Mouse (Mus musculus) midbrain, postnatal 0 days (tissue): ENCODE results near the gene Zfp791. TPM values are rescaled to one million over a fixed set of nuclear protein-coding genes. Genes with fewer than 3 reads are reported as not detected.

Experiments
- ATAC-seq: fragments of 200-750 bp; cut with Nextera tagmentation; 2 replicates; pipeline ENCODE4 v1.8.0; 2017; ENCODE audit warnings: moderate number of reproducible peaks, mild to moderate bottlenecking, moderate TSS enrichment, moderate library complexity; ENCODE audit not compliant: low FRiP score
- DNase-seq: peaks from one replicate; pipeline ENCODE4 v3.0.0-alpha.2; 2015; ENCODE audit warnings: low spot score
- H3K27ac ChIP-seq: fragments of 300-500 bp; sonication (generic); 2 replicates; pipeline ENCODE4 v1.5.1; 2014; ENCODE audit warnings: low read depth, mild to moderate bottlenecking, low read length, mixed read lengths
- H3K27me3 ChIP-seq: fragments of 300-500 bp; sonication (generic); 2 replicates; pipeline ENCODE4 v1.6.1; 2014; ENCODE audit warnings: low read length, control low read depth, mixed read lengths; ENCODE audit not compliant: insufficient read depth
- H3K36me3 ChIP-seq: fragments of 300-500 bp; sonication (generic); 2 replicates; pipeline ENCODE4 v1.6.1; 2014; ENCODE audit warnings: low read length, control low read depth, mixed read lengths; ENCODE audit not compliant: insufficient read depth
- H3K4me1 ChIP-seq: fragments of 300-500 bp; sonication (generic); 2 replicates; pipeline ENCODE4 v1.6.1; 2014; ENCODE audit warnings: mild to moderate bottlenecking, control low read depth, antibody characterized with exemption, low read length, mixed read lengths; ENCODE audit not compliant: insufficient read depth
- H3K4me2 ChIP-seq: fragments of 300-500 bp; sonication (generic); 2 replicates; pipeline ENCODE4 v1.6.1; 2014; ENCODE audit warnings: low read depth, mild to moderate bottlenecking, low read length, mixed read lengths; ENCODE audit not compliant: poor library complexity, severe bottlenecking
- H3K4me3 ChIP-seq: fragments of 300-500 bp; sonication (generic); 2 replicates; pipeline ENCODE4 v1.5.1; 2014; ENCODE audit warnings: low read depth, mild to moderate bottlenecking, low read length, moderate library complexity
- H3K9ac ChIP-seq: fragments of 300-500 bp; sonication (generic); replicated peaks from 2 replicates; pipeline ENCODE4 v1.6.1; 2014; ENCODE audit warnings: mild to moderate bottlenecking, low read length, moderate library complexity, mixed read lengths; ENCODE audit not compliant: poor library complexity, severe bottlenecking
- H3K9me3 ChIP-seq: fragments of 300-500 bp; sonication (generic); 2 replicates; pipeline ENCODE4 v1.6.1; 2016; ENCODE audit warnings: low read length, control low read depth
- CTCF ChIP-seq: IDR thresholded peaks from 2 replicates; pipeline ENCODE4 v1.5.1; 2016; ENCODE audit warnings: antibody characterized with exemption, mild to moderate bottlenecking
- WGBS: fragments of 180-500 bp; shearing (Covaris S2); extraction: QIAGEN DNeasy Blood & Tissue Kit; methylation state at CpG from one replicate; pipeline ENCODE4 v1.1.7; 2014; 5-methylcytosine and 5-hydroxymethylcytosine counted together
- polyA plus RNA-seq: library from polyadenylated mRNA; unstranded; fragments of >200 nt; fragmentation: Nextera tagmentation; extraction: Ambion mirVana; gene quantifications from 2 replicates; pipeline ENCODE4 v1.2.1, GENCODE M21; 2015
- total RNA-seq: library from RNA; depleted of rRNA; stranded (reverse); fragments of >200 nt; gene quantifications from 2 replicates; pipeline ENCODE4 v1.2.3, GENCODE M21; 2014

Gene Zfp791
- total and polyA plus RNA-seq, 2 experiments from 2014 or later = 2.7 to 4.9 TPM

DNA sequence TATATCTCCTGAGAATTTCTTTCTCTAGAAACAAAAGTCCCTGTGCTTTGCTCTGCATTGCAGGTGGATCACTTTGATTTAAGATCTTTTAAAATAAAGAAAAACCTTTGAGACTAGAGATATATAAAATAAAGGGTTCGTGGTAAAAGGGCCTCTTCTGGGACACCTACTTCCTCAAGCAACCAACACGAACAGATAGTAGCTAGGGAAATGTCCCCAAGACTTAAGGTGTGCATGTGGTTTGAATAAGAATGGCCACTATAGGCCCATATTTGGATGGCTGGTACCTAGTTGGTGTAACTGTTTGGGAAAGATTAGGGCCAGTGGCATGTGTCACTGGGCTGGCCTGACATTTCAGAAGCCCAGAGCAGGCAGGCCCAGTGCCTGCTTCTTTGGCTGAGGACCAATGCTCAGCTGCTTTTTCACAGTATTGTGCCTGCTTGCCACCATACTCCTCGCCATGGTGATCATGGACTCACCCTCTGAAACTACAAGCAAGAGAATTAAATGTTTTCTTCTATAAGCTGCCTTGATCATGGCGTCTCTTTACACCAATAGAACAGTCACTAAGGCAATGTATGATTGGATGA, 22.7 kb downstream of the Zfp791 start:
- H3K9me3 ChIP-seq = no peaks in the 10 kb centered on the region
- H3K4me3 ChIP-seq = no peak overlapping the region
- no peak for TF ChIP-seq CTCF
- H3K4me1 ChIP-seq = no peaks in the 10 kb centered on the region
- no peaks in the 10 kb centered on the region for H3K27me3 ChIP-seq
- no peak overlapping the region for H3K4me2 ChIP-seq
- H3K27ac ChIP-seq = no peak overlapping the region
- ATAC-seq = no peak
- WGBS = 84% methylated on average over 4 of the region's 4 CpGs
- H3K36me3 ChIP-seq = peaks cover 30% of the 10 kb centered on the region
- no peak for DNase-seq
- H3K9ac ChIP-seq = no peak overlapping the region

DNA sequence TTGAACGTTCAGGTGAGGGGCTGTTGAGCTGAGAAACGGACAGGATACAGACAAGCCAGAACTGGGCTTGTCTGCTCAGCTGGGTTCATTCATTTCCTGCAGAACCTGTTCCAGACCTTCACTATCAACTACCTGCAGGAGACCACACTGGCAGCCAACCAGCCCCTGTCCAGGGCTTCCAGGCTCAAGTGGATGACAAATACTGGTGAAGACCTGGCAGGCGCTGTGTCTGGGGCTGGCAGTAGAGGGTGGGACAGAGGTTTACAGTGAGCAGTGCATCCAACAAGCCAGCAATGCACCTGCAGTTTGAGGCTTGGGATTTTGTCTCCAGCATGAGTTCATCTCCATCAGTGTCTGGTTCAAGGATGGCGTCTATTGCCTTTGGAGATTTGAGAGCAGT, 26.0 kb downstream of the Zfp791 start:
- peaks cover 40% of the 10 kb centered on the region for H3K36me3 ChIP-seq
- H3K4me3 ChIP-seq = no peak overlapping the region
- H3K9ac ChIP-seq = no peak overlapping the region
- no peaks in the 10 kb centered on the region for H3K9me3 ChIP-seq
- TF ChIP-seq CTCF = no peak
- no peak overlapping the region for H3K4me2 ChIP-seq
- ATAC-seq = no peak
- DNase-seq = no peak
- no peaks in the 10 kb centered on the region for H3K4me1 ChIP-seq
- H3K27me3 ChIP-seq = no peaks in the 10 kb centered on the region
- WGBS = 94% methylated on average over 4 of the region's 4 CpGs
- H3K27ac ChIP-seq = no peak overlapping the region

DNA sequence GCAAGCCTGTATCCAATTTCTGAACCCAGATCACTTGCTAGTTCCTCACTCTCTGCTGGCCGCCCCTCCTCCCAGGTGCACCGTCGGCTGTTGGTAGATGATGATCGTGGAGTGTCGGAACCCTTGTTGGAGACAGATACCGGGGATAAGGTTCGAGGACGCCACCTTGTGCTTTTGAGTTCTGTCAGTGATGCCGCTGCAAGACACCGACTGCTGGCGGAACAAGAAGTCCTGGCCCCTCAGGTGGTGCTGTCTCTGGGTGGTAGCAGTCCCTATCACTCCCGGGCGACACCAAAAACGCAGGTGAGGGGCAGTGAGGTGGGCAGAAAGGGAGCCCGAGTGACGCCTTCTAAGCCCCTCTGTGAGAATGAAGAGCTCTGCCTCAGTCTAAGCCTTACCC, 26.7 kb downstream of the Zfp791 start:
- DNase-seq = no peak
- no peaks in the 10 kb centered on the region for H3K27me3 ChIP-seq
- no peaks in the 10 kb centered on the region for H3K4me1 ChIP-seq
- H3K4me3 ChIP-seq = no peak overlapping the region
- no peak overlapping the region for H3K9ac ChIP-seq
- H3K9me3 ChIP-seq = no peaks in the 10 kb centered on the region
- no peak overlapping the region for H3K4me2 ChIP-seq
- no peak overlapping the region for H3K27ac ChIP-seq
- no peak for TF ChIP-seq CTCF
- WGBS = 96% methylated on average over 16 of the region's 16 CpGs
- peaks cover 40% of the 10 kb centered on the region for H3K36me3 ChIP-seq
- ATAC-seq = no peak

GRCm38 (mm10) chr8:85095566-85095965, 27.3 kb downstream of the Zfp791 start:
- H3K4me3 ChIP-seq = no peak overlapping the region
- H3K36me3 ChIP-seq = peaks cover 40% of the 10 kb centered on the region
- no peak for TF ChIP-seq CTCF
- no peaks in the 10 kb centered on the region for H3K27me3 ChIP-seq
- no peak for ATAC-seq
- WGBS = 95% methylated on average over 7 of the region's 7 CpGs
- H3K4me1 ChIP-seq = no peaks in the 10 kb centered on the region
- H3K27ac ChIP-seq = no peak overlapping the region
- H3K9me3 ChIP-seq = no peaks in the 10 kb centered on the region
- H3K9ac ChIP-seq = no peak overlapping the region
- DNase-seq = no peak
- no peak overlapping the region for H3K4me2 ChIP-seq

DNA sequence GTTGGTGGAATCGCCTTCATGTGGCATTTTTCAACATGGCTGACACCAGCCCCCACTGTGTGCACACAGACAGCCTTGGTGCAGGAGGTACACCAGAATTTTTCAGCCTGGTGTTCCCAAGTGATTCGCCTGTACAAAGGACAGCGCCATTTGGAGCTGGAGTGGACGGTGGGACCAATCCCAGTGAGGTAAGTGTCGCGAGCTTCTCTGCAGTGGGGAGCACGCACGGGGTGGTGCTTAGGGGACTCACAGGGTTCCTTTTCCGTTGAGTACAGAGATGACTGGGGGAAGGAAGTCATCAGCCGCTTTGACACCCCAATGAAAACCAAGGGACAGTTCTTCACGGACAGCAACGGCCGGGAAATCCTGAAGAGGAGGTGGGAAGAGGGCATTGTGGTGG, 27.8 kb downstream of the Zfp791 start:
- H3K9ac ChIP-seq = no peak overlapping the region
- no peaks in the 10 kb centered on the region for H3K4me1 ChIP-seq
- no peak overlapping the region for H3K27ac ChIP-seq
- no peaks in the 10 kb centered on the region for H3K9me3 ChIP-seq
- whole genome bisulfite sequencing = 96% methylated on average over 13 of the region's 13 CpGs
- no peaks in the 10 kb centered on the region for H3K27me3 ChIP-seq
- ATAC-seq (no peak), DNase-seq (no peak)
- TF ChIP-seq CTCF = no peak
- no peak overlapping the region for H3K4me2 ChIP-seq
- H3K4me3 ChIP-seq = no peak overlapping the region
- H3K36me3 ChIP-seq = peaks cover 40% of the 10 kb centered on the region

GRCm38 (mm10) chr8:85091526-85092090, 31.3 kb downstream of the Zfp791 start:
- TF ChIP-seq CTCF = no peak
- H3K4me1 ChIP-seq = no peaks in the 10 kb centered on the region
- H3K9me3 ChIP-seq = no peaks in the 10 kb centered on the region
- no peak overlapping the region for H3K27ac ChIP-seq
- WGBS = 43% methylated on average over 21 of the region's 21 CpGs
- DNase-seq (no peak), ATAC-seq (no peak)
- no peak overlapping the region for H3K9ac ChIP-seq
- H3K36me3 ChIP-seq = peaks cover 22% of the 10 kb centered on the region
- H3K27me3 ChIP-seq = no peaks in the 10 kb centered on the region
- H3K4me3 ChIP-seq = no peak overlapping the region
- H3K4me2 ChIP-seq = no peak overlapping the region
